Mouse (Mus musculus) urinary bladder, adult 2 months (tissue): ENCODE results near the gene Pdx1. TPM values are rescaled to one million over a fixed set of nuclear protein-coding genes. Genes with fewer than 3 reads are reported as not detected.

Source experiments
- DNase-seq: peaks from one replicate; pipeline ENCODE4 v3.0.0; 2022; ENCODE audit warnings: low spot score
- polyA plus RNA-seq: library from polyadenylated mRNA; depleted of rRNA; stranded (reverse); fragments of >200 nt; gene quantifications from 2 replicates; pipeline ENCODE4 v1.2.3, GENCODE M21; 2012; rRNA removed

The Pdx1 gene
- not detected in 2 replicates for polyA plus RNA-seq

- no peak for DNase-seq
These were observed at the start of gene Pdx1 for GRCm38 (mm10) chr5:147269926-147270672. Pdx1 (plus strand) TSS chr5:147269959.

- DNase-seq: peak; percentile 86
These were observed 42.2 kb upstream of the Pdx1 start for GRCm38 (mm10) chr5:147227354-147228112.

- no peak for DNase-seq
These were observed 34.1 kb upstream of the Pdx1 start for GRCm38 (mm10) chr5:147235406-147236309.

GRCm38 (mm10) chr5:147243908-147244307 is 25.9 kb upstream of the Pdx1 start:
- DNase-seq: no peak

DNA sequence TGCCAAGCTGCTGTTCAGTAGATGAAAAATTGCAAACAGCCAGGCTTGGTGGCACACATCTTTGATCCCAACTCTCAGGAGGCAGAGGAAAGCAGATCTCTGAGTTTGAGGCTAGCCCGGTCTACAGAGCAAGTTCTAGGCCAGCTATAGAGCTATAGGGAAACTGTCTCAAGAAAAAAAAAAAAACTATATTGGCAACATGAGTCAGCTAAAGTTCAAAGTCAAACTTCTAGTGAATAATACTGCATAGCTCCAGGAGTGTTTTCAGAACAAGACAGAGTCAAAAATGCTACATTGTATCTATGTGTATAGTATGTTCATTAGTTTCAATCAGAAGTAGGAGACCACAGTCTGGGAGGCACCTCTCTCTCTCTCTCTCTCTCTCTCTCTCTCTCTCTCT is 9.6 kb upstream of the Pdx1 start:
- no peak for DNase-seq

DNA sequence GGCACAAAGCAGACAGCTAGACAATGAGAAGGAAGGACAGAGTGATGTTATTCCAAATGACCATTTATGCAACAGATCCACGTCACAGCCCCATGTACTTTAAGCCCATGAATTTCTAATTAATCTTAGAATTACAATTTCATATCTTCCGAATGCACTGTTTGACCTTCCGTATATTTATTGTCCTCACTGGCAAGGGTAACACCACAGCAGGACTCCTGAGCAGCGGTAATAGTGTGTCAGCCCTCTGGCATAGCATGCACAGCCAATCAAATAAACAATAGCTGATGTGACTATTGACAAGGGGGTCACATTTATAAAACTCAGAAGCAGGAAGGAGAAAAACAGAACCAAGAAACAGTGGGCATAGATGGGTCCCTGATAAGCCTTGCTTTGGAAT is 9.0 kb upstream of the Pdx1 start:
- no peak for DNase-seq

- DNase-seq: no peak
These were observed 7.7 kb upstream of the Pdx1 start for GRCm38 (mm10) chr5:147261899-147262541.

DNA sequence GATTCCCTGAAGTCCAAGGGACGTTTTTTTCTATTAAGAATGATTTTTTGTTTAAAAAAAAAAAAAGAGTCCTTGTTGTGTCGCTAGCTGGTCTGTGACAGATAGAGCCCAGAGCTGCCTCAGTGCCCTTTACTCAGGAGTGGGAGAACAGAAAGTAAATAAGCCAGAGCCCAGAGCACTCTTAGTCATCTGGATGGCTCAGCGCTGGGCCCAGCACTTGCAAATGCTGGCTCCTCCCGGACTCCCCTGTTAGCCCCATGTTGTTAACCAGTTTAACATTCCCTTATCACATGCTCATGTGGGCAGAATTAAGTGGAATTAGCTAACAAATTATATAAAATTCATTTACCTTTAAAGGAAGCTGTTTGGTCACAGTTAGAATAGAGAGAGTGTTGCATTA is 5.8 kb upstream of the Pdx1 start:
- no peak for DNase-seq

GRCm38 (mm10) chr5:147267434-147267833 is 2.3 kb upstream of the Pdx1 start:
- DNase-seq: no peak

GRCm38 (mm10) chr5:147268728-147269127 is 1.0 kb upstream of the Pdx1 start:
- DNase-seq: no peak

DNA sequence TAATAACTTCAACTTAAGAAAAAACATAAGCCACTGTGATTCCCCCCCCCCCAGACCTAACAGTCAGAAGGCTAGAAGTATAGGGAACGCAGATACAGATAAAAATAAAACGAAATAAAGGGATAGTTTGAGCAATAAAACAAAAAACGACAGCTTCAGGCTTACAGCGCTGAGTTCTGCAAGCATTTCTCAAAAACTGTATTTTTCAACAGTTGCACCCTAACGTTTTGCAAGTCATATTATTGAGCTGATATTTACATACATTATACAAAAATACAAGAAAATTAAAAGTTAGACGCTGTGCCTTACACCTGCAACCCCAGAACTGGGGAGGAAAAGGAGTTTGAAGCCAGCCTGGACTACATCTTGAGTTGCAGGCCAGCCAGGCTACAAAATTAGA is 388 bp upstream of the Pdx1 start:
- DNase-seq: no peak

- no peak for DNase-seq
These were observed 1.2 kb downstream of the Pdx1 start for GRCm38 (mm10) chr5:147270673-147271655.

DNA sequence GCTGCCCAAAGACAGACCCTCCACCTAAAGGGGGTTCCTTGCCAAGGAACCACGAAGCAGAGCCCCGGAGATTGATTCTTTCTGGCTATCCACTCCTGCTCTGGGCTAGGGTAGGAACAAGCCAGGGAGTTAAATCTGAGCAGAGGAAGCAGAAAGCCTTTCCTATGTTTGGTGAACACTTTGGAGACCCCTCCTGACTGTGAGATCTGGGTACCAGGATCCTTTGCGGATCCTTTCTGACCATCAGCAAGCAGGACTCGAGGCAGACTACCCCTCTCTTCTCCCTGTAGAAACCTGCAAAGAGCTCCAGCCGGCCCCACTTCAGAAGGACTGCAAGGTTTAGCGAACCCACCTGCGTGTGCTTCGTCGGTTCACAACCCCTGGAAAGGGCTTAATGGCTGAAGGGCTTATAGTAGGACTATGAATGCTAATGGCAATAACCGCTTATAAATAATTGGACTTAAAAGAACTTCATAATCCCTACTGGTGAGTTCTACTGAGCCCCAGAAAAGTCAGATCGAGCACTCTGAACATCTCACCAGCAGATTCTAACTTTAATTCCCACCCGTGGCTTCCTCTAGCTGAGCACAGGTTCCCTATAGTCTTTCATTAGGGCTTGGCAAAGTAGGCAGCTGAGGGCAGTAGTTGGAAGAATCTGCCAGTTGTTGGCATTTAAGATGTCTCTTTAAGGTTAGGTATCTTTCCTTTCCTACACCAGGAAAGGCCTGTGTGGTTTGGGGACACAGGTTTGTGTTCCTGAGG is 2.5 kb downstream of the Pdx1 start:
- DNase-seq: no peak

DNA sequence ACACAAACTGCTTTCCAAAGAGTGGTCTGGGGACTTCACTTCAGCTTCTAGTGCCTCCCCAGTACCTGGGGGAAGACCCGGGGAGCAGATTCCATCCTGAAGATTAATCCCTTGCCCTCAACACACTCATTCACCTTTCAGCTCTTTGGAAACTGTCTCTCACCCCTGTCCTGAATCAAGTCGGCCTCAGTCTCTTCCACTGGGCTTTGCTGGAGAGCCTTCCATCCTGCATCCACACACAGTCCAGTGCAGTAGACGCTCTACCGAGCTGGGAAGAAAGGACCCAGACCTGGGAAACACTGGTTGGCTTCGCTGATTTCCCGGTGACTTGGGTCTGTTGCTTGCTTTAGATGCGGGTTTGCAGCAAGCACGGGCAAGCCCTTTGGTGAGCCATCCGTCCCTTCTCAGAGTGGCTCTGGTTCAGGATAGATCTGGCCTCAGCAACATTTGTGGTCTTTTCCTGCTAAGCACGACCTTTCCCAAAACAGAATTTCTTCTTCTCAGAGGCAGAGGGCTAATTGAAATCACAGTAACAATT is 3.1 kb downstream of the Pdx1 start:
- no peak for DNase-seq

- no peak for DNase-seq
These were observed 4.7 kb downstream of the Pdx1 start for GRCm38 (mm10) chr5:147274174-147275141.

GRCm38 (mm10) chr5:147275761-147276160 is 6.0 kb downstream of the Pdx1 start:
- DNase-seq: no peak

DNA sequence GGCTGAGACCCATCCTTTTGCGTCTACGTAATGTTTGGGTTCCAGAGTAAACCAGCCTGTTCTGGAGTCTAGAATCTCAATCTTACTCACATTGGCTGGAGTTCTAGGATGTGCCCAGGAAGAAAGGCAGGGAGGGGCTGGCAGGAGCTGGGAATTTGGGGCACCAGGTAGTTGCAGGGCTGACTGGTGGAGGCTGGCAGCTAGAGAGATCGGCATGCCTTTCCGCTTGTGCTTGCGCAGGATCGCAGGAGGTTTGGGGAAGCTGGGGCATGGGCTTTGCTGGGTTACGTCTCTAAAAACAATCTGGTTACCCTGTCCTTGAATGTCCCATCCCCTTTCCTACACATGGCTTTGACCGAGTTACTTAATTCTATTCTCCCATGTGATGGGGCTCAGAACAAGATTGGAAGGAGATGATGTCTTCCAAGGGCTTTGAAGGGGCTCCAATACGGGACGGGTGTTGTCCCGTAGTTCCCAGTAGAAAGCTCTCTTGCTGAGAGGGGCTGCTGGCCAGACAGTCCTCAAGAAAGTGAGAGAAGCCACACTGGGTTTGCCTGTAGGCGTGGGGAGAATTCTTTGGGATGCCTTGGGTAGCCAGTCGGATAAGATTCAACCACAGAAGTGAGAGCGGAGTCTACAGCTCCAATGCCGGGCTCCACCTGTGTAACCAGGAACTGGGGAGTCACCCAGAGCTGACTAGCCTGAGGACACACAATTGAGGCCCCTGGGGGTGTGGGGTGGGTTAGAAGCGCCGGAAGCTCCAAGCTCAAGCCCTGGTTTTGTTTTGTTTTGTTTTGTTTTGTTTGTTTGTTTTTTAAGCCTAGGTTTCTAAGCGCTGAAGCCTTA is 7.2 kb downstream of the Pdx1 start:
- DNase-seq: no peak
